In genomic region chr19:47837527-47837901, GRCm38 (mm10) we compare ENCODE assay signal across 8 mouse cellular contexts. TPM values are rescaled to one million over a fixed set of nuclear protein-coding genes. Genes with fewer than 3 reads are reported as not detected.
DNase-seq lines count a peak whose midpoint lies in the region; ATAC-seq lines count a peak whose summit lies in the region.

No protein-coding gene starts in this region.

- H3K4me1 ChIP-seq in heart, embryonic 14.5 days (ENCODE audit: control insufficient read depth in 2 of 2, insufficient read depth in 2 of 2, low read length in 2 of 2): peaks cover 0 to 4% of the 10 kb centered on the region in 2 experiments; a peak in 2 of 4 replicates
- 0 out of 2 replicates have a peak, but pooled peaks cover 6% of the 10 kb centered on the region for H3K4me1 ChIP-seq in hindbrain, embryonic 15.5 days (replicated peaks)
- H3K4me1 ChIP-seq in midbrain, embryonic 13.5 days (replicated peaks): peaks cover 7% of the 10 kb centered on the region; the same call in 1 of the 2 replicates

- H3K9ac ChIP-seq in heart, embryonic 14.5 days (ENCODE audit: low read length): peak overlapping the region; percentile 50
- peak overlapping the region; percentile 46 for H3K9ac ChIP-seq in hindbrain, embryonic 15.5 days
- H3K9ac ChIP-seq in midbrain, embryonic 13.5 days (replicated peaks): peak overlapping the region; percentile 32; the same call in 1 of the 2 replicates

- peak overlapping the region; percentile 95 for H3K4me2 ChIP-seq in heart, embryonic 14.5 days (ENCODE audit: low read length)
- peak overlapping the region; percentile 91 for H3K4me2 ChIP-seq in hindbrain, embryonic 15.5 days
- H3K4me2 ChIP-seq in midbrain, embryonic 13.5 days (replicated peaks): peak overlapping the region; percentile 64

- peak overlapping the region; percentile 50 to 57 for H3K4me3 ChIP-seq in heart, embryonic 14.5 days (ENCODE audit: control insufficient read depth in 1 of 2, insufficient read depth in 1 of 2, low read depth in 1 of 2, low read length in 2 of 2)
- peak overlapping the region; percentile 61 for H3K4me3 ChIP-seq in hindbrain, embryonic 15.5 days
- H3K4me3 ChIP-seq in midbrain, embryonic 13.5 days (replicated peaks): peak overlapping the region; percentile 45

- no peak for ATAC-seq in heart, embryonic 14.5 days (ENCODE audit: insufficient number of reproducible peaks, insufficient read depth, low FRiP score, low read depth)
- ATAC-seq in activated CD4-positive, CD25-positive, alpha-beta regulatory T cell, adult 4 months: peak; percentile 41
- ATAC-seq in hindbrain, embryonic 15.5 days (ENCODE audit: low FRiP score, low read depth): peak; percentile 82
- ATAC-seq in midbrain, embryonic 13.5 days: peak; percentile 73

- whole genome bisulfite sequencing in heart, embryonic 14.5 days: under 1% methylated on average over 6 of the region's 6 CpGs
- WGBS in hindbrain, embryonic 15.5 days: 2% methylated on average over 6 of the region's 6 CpGs
- 0% methylated on average over 6 of the region's 6 CpGs for WGBS in midbrain, embryonic 13.5 days

- no peaks in the 10 kb centered on the region for H3K9me3 ChIP-seq in heart, embryonic 14.5 days (ENCODE audit: control insufficient read depth, low read length)
- no peaks in the 10 kb centered on the region for H3K9me3 ChIP-seq in hindbrain, embryonic 15.5 days
- no peaks in the 10 kb centered on the region for H3K9me3 ChIP-seq in midbrain, embryonic 13.5 days

- DNase-seq in heart, postnatal 25 days (ENCODE audit: low spot score): no peak
- DNase-seq in ovary, postnatal 14 days (ENCODE audit: low spot score): no peak
- no peak for DNase-seq in cerebellum, adult 11 months
- no peak for DNase-seq in kidney, postnatal 10 days

- intact Hi-C loops in heart, postnatal 25 days (cut with DNase I): no loop called here

- H3K27ac ChIP-seq in heart, embryonic 14.5 days (replicated peaks in 1 of 2; ENCODE audit: control insufficient read depth in 1 of 2, insufficient read depth in 1 of 2, low read depth in 2 of 2, low read length in 2 of 2): no peak overlapping the region
- H3K27ac ChIP-seq in hindbrain, embryonic 15.5 days (replicated peaks): no peak overlapping the region
- H3K27ac ChIP-seq in midbrain, embryonic 13.5 days: no peak overlapping the region

- no peaks in the 10 kb centered on the region for H3K36me3 ChIP-seq in heart, embryonic 14.5 days (ENCODE audit: control insufficient read depth, insufficient read depth, low read length)
- H3K36me3 ChIP-seq in hindbrain, embryonic 15.5 days: no peaks in the 10 kb centered on the region
- no peaks in the 10 kb centered on the region for H3K36me3 ChIP-seq in midbrain, embryonic 13.5 days

- peaks cover 6% of the 10 kb centered on the region; the same call in 1 of the 2 replicates for H3K27me3 ChIP-seq in heart, embryonic 14.5 days (ENCODE audit: control insufficient read depth, insufficient read depth, low read length)
- H3K27me3 ChIP-seq in hindbrain, embryonic 15.5 days: no peaks in the 10 kb centered on the region
- peaks cover 22% of the 10 kb centered on the region for H3K27me3 ChIP-seq in midbrain, embryonic 13.5 days

RNA-seq across cellular contexts. Expression of gene Gsto1, which starts 17.3 kb away (rescaled TPM):
- 88.0 and 92.7 TPM in 2 replicates for polyA plus RNA-seq in heart, embryonic 14.5 days (2014; fragmentation: Nextera tagmentation; extraction: Ambion mirVana)
- 100 to 1,000 TPM; 165 to 166 TPM for total RNA-seq in heart, postnatal 25 days (2021)
- 10 to 100 TPM; 27.1 to 29.5 TPM for polyA plus RNA-seq in activated CD4-positive, CD25-positive, alpha-beta regulatory T cell, adult 4 months (2017; shearing (Covaris generic))
- polyA plus RNA-seq in hindbrain, embryonic 15.5 days (2015; fragmentation: Nextera tagmentation; extraction: Ambion mirVana): 130 and 138 TPM in 2 replicates
- polyA plus RNA-seq in midbrain, embryonic 13.5 days (2015; fragmentation: Nextera tagmentation; extraction: Ambion mirVana): 89.1 and 98.3 TPM in 2 replicates

RNA-seq across cellular contexts. Expression of gene Gsto2, which starts 27.8 kb away (rescaled TPM):
- 1.5 and 2.3 TPM in 2 replicates for polyA plus RNA-seq in heart, embryonic 14.5 days (2014; fragmentation: Nextera tagmentation; extraction: Ambion mirVana)
- total RNA-seq in heart, postnatal 25 days (2021): 1 to 10 TPM; 1.9 to 2.0 TPM
- under 1 TPM in 1 of 2 experiments, not detected in 1; 0.74 TPM for polyA plus RNA-seq in activated CD4-positive, CD25-positive, alpha-beta regulatory T cell, adult 4 months (2017; shearing (Covaris generic))
- 1.2 TPM in 2 replicates for polyA plus RNA-seq in hindbrain, embryonic 15.5 days (2015; fragmentation: Nextera tagmentation; extraction: Ambion mirVana)
- 1.2 and 1.5 TPM in 2 replicates for polyA plus RNA-seq in midbrain, embryonic 13.5 days (2015; fragmentation: Nextera tagmentation; extraction: Ambion mirVana)
